Mouse (Mus musculus): Measurements from ENCODE around the gene Swt1.

Gene Swt1

GRCm38 (mm10) chr1:151366944-151367605, 61.2 kb downstream of the Swt1 start:
- DNase-seq (ENCODE audit: low spot score), result no peak

DNA sequence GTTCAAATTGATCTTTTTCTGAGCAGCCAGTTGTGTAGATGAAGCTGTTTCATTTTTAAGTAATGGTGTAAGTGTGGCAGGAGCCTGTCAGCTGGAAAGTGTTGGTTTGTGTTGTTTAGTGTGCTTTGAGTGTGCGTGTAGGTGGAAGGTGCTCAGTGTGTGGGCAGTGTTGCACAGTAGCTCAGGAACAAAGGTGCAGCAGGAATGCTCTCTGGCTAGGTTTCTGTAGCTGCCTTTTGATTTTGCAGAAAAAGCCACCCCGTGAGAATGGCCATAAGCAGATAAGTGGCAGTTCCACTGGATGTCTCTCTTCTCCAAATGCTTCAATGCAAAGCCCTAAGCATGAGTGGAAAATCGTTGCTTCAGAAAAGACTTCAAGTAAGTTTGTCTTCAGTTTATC, 68.9 kb downstream of the Swt1 start:
- no peak for DNase-seq (ENCODE audit: low spot score)

GRCm38 (mm10) chr1:151355994-151356393, 72.3 kb downstream of the Swt1 start:
- no peak for DNase-seq (ENCODE audit: low spot score)

DNA sequence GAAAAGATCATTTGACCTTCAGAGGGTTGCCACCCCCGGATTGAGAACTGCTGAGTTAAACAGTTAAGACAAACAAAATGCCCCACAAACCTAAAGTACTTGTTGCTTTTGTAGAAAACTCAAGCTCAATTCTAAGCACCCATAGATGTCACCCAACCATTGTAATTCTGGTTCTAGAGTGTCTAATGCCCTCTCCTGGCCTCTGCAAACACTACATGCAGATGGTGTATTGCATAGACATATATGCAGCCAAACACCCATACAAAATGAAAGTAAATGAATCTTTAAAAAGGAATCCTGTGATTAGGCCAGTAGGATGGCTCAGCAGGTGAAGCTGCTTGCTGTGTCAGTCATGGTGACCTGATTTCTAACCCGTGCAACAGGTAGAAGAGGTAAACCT, 75.3 kb downstream of the Swt1 start:
- DNase-seq (ENCODE audit: low spot score), result peak; percentile 61

DNA sequence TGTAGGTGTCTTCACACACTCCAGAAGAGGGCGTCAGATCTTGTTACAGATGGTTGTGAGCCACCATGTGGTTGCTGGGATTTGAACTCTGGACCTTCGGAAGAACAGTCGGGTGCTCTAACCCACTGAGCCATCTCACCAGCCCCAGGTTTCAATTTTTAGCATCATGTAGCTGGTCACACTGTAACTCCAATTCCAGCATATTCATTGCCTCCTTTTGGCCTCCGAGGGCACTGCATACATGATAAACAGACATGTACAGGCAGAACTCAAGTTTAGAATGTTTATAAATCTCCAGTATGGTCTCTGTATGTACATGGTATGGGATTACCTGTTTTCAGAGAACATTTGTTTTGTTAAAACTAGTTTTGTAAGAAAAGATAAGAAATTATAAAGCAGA, 80.0 kb downstream of the Swt1 start:
- peak; percentile 13 for DNase-seq (ENCODE audit: low spot score)

DNA sequence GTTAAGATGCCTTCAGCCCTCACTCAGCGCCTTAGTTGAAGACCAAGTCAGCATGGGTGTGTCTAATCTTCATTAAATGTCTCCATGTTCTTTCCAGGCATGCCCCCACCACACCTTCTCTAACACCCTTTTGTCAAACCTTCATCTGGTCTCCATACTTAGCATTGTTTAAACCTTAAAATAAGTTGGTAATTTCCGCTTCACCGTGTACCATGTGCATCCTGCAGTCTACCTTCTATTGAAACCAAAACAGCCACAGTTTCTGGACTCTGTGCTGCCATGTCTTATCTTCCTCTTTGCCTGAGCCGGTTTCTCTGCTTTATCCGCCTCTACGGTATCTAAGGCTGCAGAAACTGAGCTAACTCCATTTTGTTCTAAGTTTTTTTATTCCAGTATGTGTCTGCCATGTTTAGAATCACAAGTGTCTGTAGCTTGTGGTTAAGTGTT, 81.6 kb downstream of the Swt1 start:
- DNase-seq (ENCODE audit: low spot score), result peak; percentile 8

DNA sequence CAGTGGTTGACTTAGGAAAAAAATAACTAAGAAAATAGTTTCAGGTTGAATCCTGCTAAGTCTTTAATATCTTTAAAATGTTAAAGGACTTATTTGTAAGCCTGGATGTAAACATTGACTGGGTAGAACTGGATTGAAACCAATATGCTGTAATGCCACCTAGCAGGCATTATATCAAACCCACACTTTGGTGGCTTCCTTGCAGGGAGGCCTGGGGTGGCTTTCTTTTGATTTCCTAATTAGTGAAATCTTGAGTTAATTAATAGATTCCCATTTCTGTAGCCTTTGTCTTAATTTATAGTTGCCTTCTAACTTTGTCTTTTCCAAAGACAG, 82.4 kb downstream of the Swt1 start:
- DNase-seq (ENCODE audit: low spot score), result no peak

- DNase-seq (ENCODE audit: low spot score), result peak; percentile 89
Observed at GRCm38 (mm10) chr1:151345109-151345862, 83.0 kb downstream of the Swt1 start.

DNA sequence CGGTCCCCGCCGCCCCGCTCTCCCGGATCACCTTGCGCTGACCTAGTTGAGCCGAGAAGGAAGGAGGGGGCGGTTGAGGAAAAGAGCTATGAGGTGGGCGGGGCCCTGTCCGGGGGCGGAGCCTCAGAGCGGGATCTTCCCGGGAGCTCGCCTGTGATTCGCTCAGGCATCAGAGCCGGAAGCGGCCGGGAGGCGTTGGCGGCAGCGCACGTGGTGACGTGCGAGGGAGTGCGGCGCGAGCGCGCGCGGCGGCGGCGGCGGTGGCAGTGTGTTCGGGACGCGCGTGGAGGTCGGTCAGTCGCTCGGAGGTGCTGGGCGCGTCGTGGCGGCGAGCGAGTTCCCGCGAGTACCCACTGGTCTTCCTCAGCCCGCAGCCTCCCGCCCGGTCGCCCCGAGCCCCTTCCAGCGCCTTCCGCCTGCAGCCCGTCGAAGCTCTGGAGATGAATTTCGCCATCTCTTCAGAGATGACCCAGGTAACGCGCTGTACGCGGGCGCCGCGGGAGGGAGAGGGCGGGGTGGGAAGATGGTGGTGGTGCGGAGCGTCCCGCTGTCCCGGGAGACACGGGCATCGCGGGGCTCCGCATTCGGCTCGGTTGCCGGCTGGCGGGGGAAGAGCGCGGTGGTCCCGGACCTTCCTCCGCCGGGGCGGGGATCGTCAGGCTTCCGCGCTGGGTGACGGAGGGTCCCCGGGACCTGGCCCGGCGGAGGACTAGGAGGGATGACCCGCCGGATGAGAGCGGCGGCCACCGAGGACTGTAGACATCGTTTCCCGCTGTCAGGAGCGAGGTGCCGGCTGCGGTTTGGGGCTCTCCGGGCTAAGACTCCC, 83.8 kb downstream of the Swt1 start, which contains the start of gene Ivns1abp:
TSS of gene Ivns1abp (plus strand) at position 195 of the 826 bp plus-strand sequence.
- DNase-seq (ENCODE audit: low spot score), result peak; percentile 97

GRCm38 (mm10) chr1:151343571-151344282, 84.5 kb downstream of the Swt1 start:
- peak; percentile 19 for DNase-seq (ENCODE audit: low spot score)

- DNase-seq (ENCODE audit: low spot score), result no peak
Observed at GRCm38 (mm10) chr1:151342968-151343367, 85.3 kb downstream of the Swt1 start.

- no peak for DNase-seq (ENCODE audit: low spot score)
Observed at GRCm38 (mm10) chr1:151342311-151342710, 85.9 kb downstream of the Swt1 start.

DNA sequence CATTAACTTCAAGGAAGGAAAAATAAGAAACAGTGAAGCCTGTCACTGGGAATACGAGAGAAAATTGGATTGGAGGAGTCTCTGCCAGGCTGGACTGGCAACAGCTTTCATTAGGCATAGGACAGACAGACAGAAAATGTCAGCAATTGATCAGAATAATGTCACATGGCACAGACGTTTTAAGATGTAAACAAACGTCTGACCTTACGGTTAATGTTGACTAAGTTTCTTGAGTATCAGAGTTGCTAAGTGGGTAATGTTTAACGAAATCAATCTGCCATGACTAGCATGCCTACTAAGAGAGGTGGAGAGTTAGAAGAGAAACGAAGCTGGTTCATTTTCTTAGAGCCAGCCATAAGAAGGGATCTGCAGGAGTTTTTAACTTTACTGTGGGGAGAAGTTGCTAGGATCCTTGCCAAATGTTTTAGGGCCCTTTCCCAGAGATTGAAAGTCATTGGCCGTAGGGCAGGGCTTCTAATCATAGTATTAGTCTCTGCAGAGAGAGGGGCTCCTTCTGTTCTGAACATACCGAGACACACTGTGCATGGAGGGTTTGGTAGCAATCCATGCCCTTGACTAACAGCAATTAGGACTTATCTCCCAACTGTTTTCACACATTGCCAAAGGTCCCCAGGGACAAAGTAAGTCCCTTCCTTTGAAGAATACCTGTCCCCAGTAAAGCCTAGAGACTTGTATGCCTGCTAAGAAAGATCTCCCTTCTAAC, 86.8 kb downstream of the Swt1 start:
- DNase-seq (ENCODE audit: low spot score), result no peak

DNA sequence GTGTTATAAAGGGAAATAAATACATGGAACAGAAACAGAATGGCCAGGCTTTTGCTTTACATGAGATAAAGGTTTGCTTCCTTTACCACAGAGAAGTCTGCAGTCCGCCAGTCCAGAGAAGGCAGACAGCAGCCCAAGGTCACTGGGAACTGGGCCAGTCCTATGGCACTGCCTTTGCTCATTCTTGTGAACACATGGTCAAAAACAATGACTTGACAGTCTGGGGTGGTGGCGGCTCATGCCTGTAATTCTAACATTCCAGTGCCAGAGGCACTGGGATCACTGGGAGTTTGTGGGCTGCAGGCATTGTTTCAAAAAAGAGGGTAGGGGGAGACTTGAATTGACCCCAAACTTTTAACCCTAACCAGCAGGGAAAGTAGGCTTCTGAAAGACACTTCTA, 89.3 kb downstream of the Swt1 start:
- DNase-seq (ENCODE audit: low spot score), result no peak

DNA sequence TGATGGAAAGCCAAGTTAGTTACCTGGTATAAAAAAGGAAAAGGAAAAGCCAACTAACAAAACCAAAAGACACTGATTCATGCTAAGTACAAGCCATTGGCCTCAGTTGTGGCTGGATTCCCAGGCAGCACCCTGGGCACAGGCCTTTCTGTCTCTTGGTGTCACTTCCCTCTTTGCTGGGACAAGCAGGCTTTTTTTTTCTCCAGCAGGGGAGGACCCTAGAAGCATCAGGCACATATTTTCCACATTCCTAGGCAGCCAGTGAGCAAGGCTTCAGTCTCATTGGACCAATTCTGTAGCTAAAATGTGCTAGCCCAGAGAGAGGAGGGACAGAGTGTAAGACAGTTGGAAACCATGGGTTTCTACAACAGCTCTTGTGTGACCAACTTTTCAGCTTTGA, 90.0 kb downstream of the Swt1 start:
- no peak for DNase-seq (ENCODE audit: low spot score)

- DNase-seq (ENCODE audit: low spot score), result no peak
Observed at GRCm38 (mm10) chr1:151332819-151333218, 95.4 kb downstream of the Swt1 start.

- no peak for DNase-seq (ENCODE audit: low spot score)
Observed at GRCm38 (mm10) chr1:151329601-151330000, 98.7 kb downstream of the Swt1 start.

DNA sequence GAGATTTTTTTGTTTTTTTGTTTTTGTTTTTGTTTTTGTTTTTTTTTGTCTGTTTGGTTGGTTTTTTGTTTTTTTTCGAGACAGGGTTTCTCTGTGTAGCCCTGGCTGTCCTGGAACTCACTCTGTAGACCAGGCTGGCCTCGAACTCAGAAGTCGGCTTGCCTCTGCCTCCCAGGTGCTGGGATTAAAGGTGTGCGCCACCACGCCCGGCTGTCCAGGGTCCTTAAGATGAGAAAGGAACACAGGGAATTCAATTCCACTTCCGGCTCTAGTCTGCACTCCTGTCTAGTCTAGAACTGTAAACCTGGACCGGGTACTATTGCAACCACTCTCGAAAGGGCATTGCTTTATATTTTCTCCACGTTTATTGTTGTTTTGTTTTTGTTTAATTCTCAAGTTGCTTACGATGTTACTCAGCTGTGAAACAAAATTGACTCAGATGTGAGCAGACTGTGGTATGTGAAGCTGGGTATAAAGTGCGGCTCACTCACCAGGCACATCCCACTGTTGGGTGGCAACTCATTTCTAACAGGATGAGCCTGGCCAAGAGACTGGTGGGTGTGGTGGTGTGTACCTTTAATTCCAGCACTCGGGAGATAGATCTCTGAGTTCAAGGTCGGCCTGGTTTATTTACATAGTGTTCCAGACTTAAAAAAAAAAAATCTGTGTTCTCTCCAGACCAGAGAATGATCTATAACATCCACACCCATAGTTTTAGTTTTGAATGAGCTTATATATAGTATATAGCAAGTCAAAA, 99.7 kb downstream of the Swt1 start:
- DNase-seq (ENCODE audit: low spot score), result no peak

DNA sequence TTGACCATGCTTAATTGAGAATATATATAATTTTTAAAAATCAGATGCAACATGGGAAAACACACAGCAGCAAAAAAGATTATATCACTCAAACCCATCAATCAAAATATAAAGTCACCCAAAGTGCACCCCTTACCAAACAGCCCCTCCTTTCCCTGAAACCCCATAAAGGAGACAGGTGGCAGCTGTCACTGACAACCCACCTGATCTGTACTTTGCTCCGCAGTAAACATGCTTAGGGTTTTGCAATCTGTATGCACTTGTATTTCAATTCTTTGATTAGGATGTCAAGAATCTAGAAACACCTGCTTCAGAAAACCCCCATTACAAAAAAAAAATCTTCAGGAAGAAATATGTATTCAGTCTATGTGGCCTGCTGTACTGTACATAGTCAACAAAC, 102.9 kb downstream of the Swt1 start:
- no peak for DNase-seq (ENCODE audit: low spot score)

DNA sequence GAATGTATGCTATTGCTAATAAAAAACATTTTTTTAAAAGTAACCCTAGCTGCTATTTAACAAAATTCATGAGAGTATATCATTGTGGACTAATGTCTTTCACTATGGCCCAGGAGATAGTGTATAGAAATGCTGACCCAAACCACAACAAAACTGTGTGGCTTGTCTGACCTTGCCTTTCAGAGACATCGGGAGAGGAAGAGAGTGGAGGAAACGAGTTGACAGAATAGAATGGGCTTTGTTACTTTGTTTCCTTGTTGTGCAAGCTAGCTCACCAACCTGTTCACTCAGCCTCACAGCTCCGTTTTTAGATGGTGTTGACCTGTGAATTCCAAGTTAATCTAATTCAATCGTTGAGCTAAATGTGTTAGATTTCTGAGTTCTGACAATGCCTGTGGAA, 107.8 kb downstream of the Swt1 start:
- DNase-seq (ENCODE audit: low spot score), result no peak

- DNase-seq (ENCODE audit: low spot score), result no peak
Observed at GRCm38 (mm10) chr1:151319267-151319666, 109.0 kb downstream of the Swt1 start.

Measured in T-cell, adult 2 months (primary cell).